Mouse (Mus musculus): ENCODE data around the gene Itm2c. TPM values are rescaled to one million over a fixed set of nuclear protein-coding genes. Genes with fewer than 3 reads are reported as not detected.

Itm2c gene
- polyA plus RNA-seq, 1 experiment from 2014 or later: 231 TPM

DNA sequence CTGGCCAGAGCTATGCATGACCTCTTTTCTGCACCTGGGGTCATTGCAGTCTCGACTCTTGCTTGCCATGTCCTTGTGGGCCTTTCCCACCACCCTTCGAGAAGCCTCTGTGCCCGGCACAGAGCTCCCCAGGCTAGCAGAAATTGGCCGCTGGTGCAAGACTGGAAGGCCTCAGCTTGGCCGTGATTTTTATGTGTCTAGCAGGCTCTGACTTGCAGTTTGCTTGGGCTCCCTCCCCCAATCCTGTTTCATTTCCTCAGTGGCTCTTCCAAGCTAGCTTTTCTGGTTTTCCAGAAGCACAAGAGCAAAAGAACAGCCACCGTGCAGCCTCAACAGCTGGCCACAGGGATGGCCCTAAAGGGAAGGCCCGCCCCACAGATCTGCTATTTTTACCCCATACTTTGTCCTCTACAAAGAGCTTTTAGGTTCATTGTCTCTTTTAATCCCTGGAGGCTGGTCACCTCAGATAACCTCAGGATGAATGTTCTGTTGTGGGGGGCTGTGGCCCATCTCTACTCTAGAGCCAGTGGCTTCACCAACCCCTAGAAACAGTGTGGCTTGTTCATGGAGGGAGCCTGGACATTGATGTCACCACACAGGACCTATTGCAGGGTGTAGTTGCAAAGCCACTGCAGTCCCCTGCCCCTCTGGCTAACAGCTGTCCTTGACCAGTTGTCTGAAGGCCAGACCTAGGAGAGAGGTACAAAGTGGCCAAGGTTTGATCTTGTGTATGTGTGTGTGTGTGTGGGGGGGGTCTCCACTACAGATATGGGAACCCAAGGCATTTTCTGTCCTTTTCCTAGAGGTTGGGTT, 6.6 kb downstream of the Itm2c start:
- peaks cover 30% of the 10 kb centered on the region for H3K36me3 ChIP-seq
- no peak overlapping the region for H3K4me3 ChIP-seq (replicated peaks)
- no peaks in the 10 kb centered on the region for H3K27me3 ChIP-seq
- H3K4me1 ChIP-seq: peaks cover 73% of the 10 kb centered on the region
- no peaks in the 10 kb centered on the region for H3K9me3 ChIP-seq (replicated peaks)
- no peak for ATAC-seq (replicated peaks; ENCODE audit: low FRiP score)
- H3K4me2 ChIP-seq: no peak overlapping the region
- peak overlapping the region; percentile 34 for H3K27ac ChIP-seq
- 43% methylated on average over 7 of the region's 7 CpGs for WGBS
- H3K9ac ChIP-seq: peak overlapping the region; percentile 30; the same call in 1 of the 2 replicates

DNA sequence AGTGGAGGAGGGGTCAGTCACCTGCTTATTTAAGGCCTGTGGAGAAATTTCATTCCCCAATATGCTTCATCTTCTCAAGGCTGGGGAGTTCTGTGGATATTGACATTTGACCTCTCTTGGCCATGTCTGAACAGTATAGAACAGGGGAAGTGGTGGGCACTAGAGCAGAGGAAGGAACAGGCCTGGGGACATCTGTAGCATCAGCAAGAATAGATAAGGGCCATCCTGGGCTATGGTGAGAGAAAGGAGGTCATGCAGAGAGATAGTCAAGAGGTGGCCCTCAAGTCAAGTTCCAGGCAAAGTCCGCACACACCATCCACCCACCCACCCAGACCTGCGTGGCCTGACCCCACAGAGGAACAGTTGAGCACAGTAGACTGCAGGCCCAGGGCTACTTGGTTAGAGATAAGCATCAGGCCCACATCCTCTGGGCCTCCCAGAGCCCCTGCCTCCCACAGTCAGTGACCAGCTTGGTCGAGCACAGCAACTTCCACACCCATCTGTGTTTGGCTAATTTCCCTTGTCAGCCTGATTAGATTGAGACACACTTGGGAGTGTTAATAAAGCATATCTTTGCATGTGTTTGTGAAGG, 7.5 kb downstream of the Itm2c start:
- Histone ChIP-seq H3K4me1 (peaks cover 64% of the 10 kb centered on the region), H3K9me3 (replicated peaks) (no peaks in the 10 kb centered on the region)
- peak; percentile 22; the same call in 1 of the 2 replicates for ATAC-seq (replicated peaks; ENCODE audit: low FRiP score)

DNA sequence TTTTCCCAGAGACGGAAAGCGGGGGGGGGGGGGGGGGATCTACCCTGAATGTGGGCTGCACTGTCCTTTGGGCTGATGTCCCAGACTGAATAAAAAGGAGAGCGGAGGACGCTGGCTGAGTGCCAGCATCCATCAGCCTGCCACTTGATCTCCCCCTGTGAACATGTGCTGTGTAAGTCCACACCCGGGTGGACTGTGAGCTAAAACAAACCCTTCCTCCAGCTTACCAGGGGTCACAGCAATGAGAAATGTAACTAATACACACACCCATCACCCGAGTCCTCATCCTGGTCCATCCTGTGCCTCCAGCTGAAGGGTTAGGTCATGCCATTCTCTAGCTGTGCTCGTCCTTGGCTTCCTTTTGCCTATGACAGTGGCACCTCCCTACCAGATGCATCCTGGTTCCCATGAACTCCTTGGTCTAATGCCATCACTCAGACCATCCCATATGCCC, 8.1 kb downstream of the Itm2c start:
- H3K36me3 ChIP-seq: peaks cover 44% of the 10 kb centered on the region
- H3K4me2 ChIP-seq: no peak overlapping the region
- peak overlapping the region; percentile 34 for H3K27ac ChIP-seq
- WGBS: 17% methylated on average over 7 of the region's 7 CpGs
- no peak overlapping the region for H3K9ac ChIP-seq
- H3K27me3 ChIP-seq: no peaks in the 10 kb centered on the region
- H3K4me1 ChIP-seq: peaks cover 59% of the 10 kb centered on the region
- peak; percentile 40 for ATAC-seq (replicated peaks; ENCODE audit: low FRiP score)
- H3K9me3 ChIP-seq (replicated peaks): no peaks in the 10 kb centered on the region
- H3K4me3 ChIP-seq (replicated peaks): no peak overlapping the region

More for the DNA sequence above, 7.5 kb downstream of the Itm2c start:
- Histone ChIP-seq H3K36me3 (peaks cover 39% of the 10 kb centered on the region), H3K4me2 (no peak overlapping the region), H3K9ac (no peak overlapping the region), H3K27me3 (no peaks in the 10 kb centered on the region), H3K27ac (peak overlapping the region; percentile 34), H3K4me3 (replicated peaks) (no peak overlapping the region)
- 42% methylated on average over 3 of the region's 3 CpGs for WGBS

DNA sequence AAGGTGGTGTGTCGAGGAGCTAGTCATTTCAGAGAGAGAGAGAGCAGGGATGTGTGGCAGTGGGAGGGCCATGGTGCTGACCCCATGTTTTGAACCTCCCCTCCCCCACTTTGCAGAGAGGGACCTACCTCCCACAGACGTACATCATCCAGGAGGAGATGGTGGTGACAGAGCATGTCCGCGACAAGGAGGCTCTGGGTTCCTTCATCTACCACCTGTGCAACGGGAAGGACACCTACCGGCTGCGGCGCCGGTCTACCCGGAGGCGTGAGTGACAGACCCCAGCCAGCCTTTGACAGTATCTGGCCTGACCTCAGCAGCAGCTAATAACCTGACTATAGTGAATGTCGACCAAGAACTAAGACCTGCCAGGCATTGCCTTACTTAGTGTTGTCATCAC, 12.8 kb downstream of the Itm2c start:
- H3K36me3 ChIP-seq: peaks cover 75% of the 10 kb centered on the region
- no peak for ATAC-seq (replicated peaks; ENCODE audit: low FRiP score)
- no peaks in the 10 kb centered on the region for H3K27me3 ChIP-seq
- H3K9me3 ChIP-seq (replicated peaks): no peaks in the 10 kb centered on the region
- no peak overlapping the region for H3K4me3 ChIP-seq (replicated peaks)
- H3K4me2 ChIP-seq: no peak overlapping the region
- 66% methylated on average over 12 of the region's 12 CpGs for WGBS
- H3K9ac ChIP-seq: no peak overlapping the region
- peaks cover 11% of the 10 kb centered on the region for H3K4me1 ChIP-seq
- H3K27ac ChIP-seq: no peak overlapping the region

DNA sequence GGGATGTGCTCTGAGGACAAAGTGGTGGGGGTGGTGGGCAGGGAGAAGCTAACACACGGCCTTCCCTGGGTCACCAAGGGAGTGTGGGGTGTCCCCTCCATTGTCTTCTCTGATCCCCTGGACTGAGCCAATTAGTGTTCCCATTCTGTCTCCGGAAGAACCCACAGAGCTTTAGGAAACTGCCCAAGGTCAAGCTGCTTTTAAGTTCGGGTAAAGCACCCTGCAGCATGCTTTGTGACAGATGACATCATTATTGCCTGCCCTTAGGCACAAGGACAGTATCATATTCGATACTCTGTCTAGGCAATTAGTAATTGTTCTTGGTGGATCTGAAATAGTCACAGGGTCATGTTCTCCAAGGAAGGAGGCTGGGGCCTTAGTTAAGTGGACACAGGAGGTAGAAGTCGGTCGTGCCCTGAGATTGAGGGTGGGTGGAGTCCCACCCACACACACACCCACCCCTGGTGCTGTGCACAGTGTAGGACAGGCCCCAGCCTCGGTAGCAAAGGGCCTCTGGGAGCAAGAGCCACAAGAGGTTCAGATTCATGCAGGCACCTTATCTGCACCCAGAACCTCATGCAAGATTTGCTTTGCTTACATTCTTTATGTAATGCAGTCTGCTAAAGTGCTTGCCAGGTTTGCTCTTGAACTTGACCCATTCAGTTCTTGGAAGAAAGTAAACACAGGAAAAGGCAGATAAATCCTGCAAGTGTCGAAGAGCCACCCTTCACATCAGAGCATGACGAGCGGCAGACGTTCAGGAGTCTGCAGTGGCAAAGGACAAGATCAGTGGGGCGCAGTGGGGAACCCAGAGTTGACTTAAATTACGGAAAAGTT, 14.9 kb downstream of the Itm2c start:
- Histone ChIP-seq H3K4me1 (no peaks in the 10 kb centered on the region), H3K36me3 (peaks cover 63% of the 10 kb centered on the region), H3K27me3 (no peaks in the 10 kb centered on the region), H3K4me2 (no peak overlapping the region), H3K27ac (peak overlapping the region; percentile 62; the same call in 1 of the 2 replicates), H3K9me3 (replicated peaks) (no peaks in the 10 kb centered on the region), H3K9ac (no peak overlapping the region), H3K4me3 (replicated peaks) (no peak overlapping the region)
- no peak for ATAC-seq (replicated peaks; ENCODE audit: low FRiP score)
- WGBS: 41% methylated on average over 13 of the region's 13 CpGs

DNA sequence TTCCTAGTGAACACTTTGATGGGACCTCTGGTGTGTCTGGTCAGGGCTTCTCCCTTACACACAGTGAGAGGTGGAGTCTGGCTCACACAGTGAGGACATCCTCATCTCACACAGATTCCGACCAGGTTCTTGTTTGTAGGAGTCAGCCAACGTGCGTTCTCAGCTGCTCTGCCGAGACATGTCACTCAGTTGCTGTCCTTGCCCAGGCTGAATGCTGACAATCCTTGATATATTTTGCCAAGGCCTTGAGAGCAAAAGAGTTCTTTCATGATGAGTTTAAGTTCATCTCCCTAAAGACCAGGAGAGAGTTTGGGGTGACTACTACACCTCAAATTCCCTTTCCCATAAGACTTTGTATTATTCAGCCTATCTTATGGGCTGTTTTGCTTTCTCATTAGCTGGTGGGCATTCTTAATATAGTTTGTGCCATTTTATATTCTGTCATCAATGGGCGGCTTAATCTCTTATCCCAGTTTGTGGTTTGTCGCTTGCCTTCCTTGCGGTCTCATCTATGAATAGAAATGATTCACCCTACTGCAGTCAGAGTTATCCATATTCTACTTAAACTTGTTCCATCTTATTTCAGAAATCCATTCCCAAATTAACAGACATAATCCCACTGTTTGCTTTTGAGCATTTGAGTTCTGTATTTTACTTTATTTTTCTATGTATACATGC, 19.1 kb downstream of the Itm2c start:
- H3K27ac ChIP-seq: no peak overlapping the region
- H3K36me3 ChIP-seq: peaks cover 20% of the 10 kb centered on the region
- H3K9ac ChIP-seq: no peak overlapping the region
- H3K4me2 ChIP-seq: no peak overlapping the region
- no peak for ATAC-seq (replicated peaks; ENCODE audit: low FRiP score)
- H3K27me3 ChIP-seq: no peaks in the 10 kb centered on the region
- no peaks in the 10 kb centered on the region for H3K9me3 ChIP-seq (replicated peaks)
- H3K4me1 ChIP-seq: 0 out of 2 replicates have a peak, but pooled peaks cover 4% of the 10 kb centered on the region
- no peak overlapping the region for H3K4me3 ChIP-seq (replicated peaks)
- 90% methylated on average over 7 of the region's 7 CpGs for WGBS

DNA sequence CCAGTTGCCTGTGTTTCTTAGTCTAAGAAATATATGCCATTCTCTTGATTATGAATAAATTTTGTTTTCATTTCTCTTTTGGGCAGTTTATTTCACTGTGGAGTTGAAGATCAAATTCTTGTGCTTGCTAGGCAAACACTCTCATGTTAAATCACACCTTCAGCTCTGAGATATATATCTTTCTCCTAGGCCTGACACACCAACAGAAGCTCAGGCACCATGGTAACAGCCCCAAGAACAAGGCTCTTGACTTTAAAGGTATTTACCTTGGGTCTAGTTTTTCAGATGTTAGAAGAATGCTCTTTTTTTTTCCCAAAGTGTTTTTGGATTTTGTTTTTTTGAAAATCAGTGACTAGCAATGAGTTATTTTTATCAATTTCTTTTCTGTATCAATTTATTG, 21.8 kb downstream of the Itm2c start:
- Histone ChIP-seq H3K27me3 (no peaks in the 10 kb centered on the region), H3K9me3 (replicated peaks) (no peaks in the 10 kb centered on the region), H3K4me2 (no peak overlapping the region), H3K36me3 (0 out of 2 replicates have a peak, but pooled peaks cover 4% of the 10 kb centered on the region), H3K27ac (no peak overlapping the region), H3K4me1 (0 out of 2 replicates have a peak, but pooled peaks cover 7% of the 10 kb centered on the region), H3K9ac (no peak overlapping the region), H3K4me3 (replicated peaks) (no peak overlapping the region)
- no peak for ATAC-seq (replicated peaks; ENCODE audit: low FRiP score)

DNA sequence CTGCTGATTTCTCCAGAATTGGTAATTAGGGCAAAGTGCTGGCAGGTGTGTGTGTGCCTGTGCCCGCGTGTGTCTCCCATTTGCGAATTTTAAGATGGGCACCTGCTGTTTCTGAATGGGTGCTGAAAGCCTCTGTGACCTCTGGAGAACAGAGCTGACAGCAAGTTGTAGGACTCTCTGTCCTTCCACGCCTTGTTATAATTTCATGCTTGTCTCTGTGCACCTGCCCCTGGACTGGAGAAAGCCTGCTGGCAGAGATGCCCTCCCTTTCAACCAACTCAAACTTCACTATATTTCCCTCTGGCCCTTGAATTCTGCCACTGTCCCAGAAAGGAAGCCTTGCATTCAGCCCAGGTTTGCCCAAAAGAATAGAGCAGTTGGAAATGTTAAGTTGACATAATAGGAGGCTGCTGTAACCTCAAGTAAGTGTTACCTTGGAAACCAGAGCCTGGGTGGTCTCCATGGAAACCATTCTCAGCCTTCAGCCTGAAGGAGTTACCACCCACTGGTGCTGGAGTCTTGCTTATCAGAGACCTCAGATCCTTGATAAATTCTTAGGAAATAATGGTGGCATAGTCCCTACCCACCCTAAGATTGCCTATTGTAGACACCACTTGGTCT, 22.9 kb downstream of the Itm2c start:
- Histone ChIP-seq H3K9ac (no peak overlapping the region), H3K27me3 (no peaks in the 10 kb centered on the region), H3K4me3 (replicated peaks) (no peak overlapping the region), H3K9me3 (replicated peaks) (no peaks in the 10 kb centered on the region), H3K4me1 (0 out of 2 replicates have a peak, but pooled peaks cover 7% of the 10 kb centered on the region), H3K4me2 (no peak overlapping the region), H3K27ac (no peak overlapping the region), H3K36me3 (no peaks in the 10 kb centered on the region)
- 68% methylated on average over 4 of the region's 4 CpGs for WGBS
- no peak for ATAC-seq (replicated peaks; ENCODE audit: low FRiP score)

DNA sequence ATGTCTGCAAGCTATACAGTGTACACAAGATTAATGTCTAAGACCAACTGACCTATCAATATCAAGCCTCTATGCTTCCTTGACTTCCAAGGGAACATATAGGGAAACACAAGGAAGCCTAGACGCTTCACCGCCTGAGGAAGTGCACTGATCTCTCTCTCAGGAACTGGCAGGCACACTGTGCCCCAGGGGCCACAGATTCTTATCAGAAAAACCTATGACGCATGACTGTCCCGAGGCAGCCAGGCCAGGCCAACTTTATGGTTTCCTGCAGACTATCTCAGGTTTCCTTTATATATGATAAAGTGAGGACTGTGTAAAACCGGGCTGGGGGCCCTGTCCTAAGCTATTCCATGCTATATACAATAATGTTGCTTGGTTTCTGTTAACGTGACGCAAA, 25.5 kb downstream of the Itm2c start:
- Histone ChIP-seq H3K4me3 (replicated peaks) (no peak overlapping the region), H3K9me3 (replicated peaks) (no peaks in the 10 kb centered on the region), H3K27ac (0 out of 2 replicates have a peak overlapping the region, but pooled peaks have one; percentile 9), H3K36me3 (no peaks in the 10 kb centered on the region), H3K9ac (no peak overlapping the region), H3K4me2 (no peak overlapping the region), H3K27me3 (no peaks in the 10 kb centered on the region), H3K4me1 (0 out of 2 replicates have a peak, but pooled peaks cover 11% of the 10 kb centered on the region)
- 36% methylated on average over 7 of the region's 7 CpGs for WGBS
- ATAC-seq (replicated peaks; ENCODE audit: low FRiP score): 0 out of 2 replicates have a peak, but pooled peaks have one; percentile 58

DNA sequence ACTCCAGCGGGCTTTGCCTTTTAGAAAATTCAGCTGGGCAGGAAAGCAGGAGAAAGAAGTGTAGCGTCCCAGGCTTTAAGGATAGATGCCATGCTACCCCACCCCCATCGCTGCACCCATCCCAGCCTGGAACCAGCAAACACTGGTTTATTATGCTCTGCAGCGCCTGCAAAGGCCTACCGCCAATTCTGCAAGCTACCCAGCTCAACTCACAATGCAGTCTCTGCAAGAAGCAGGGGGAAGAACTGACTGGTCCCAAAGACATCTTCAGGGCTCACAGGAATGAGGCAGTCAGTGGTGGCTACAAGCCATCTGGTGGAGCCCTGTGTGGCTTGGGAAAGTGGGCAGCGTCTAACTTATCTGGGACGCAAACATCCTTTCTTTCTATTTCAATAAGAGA, 27.6 kb downstream of the Itm2c start:
- ATAC-seq (replicated peaks; ENCODE audit: low FRiP score): no peak
- Histone ChIP-seq H3K4me2 (no peak overlapping the region), H3K27me3 (no peaks in the 10 kb centered on the region), H3K27ac (no peak overlapping the region), H3K9me3 (replicated peaks) (no peaks in the 10 kb centered on the region), H3K4me3 (replicated peaks) (no peak overlapping the region), H3K4me1 (0 out of 2 replicates have a peak, but pooled peaks cover 11% of the 10 kb centered on the region), H3K9ac (no peak overlapping the region), H3K36me3 (no peaks in the 10 kb centered on the region)
- WGBS: 93% methylated on average over 7 of the region's 7 CpGs

All from kidney, embryonic 15.5 days (tissue).